Mouse (Mus musculus): ENCODE measurements around the gene Hoxb3. TPM values are rescaled to one million over a fixed set of nuclear protein-coding genes. Genes with fewer than 3 reads are reported as not detected.

The Hoxb3 gene
- total RNA-seq, 2 experiments from 2014 or later: 0.44 to 1.4 TPM

GRCm38 (mm10) chr11:96288455-96289221, 34.5 kb upstream of the Hoxb3 start:
- ATAC-seq (ENCODE audit: poor library complexity, severe bottlenecking): no peak

- no peak for ATAC-seq (ENCODE audit: poor library complexity, severe bottlenecking)
Measured at GRCm38 (mm10) chr11:96289293-96289692, 33.8 kb upstream of the Hoxb3 start.

GRCm38 (mm10) chr11:96289837-96290236, 33.3 kb upstream of the Hoxb3 start:
- no peak for ATAC-seq (ENCODE audit: poor library complexity, severe bottlenecking)

- no peak for ATAC-seq (ENCODE audit: poor library complexity, severe bottlenecking)
Measured at GRCm38 (mm10) chr11:96290705-96291355, 32.3 kb upstream of the Hoxb3 start.

- ATAC-seq (ENCODE audit: poor library complexity, severe bottlenecking): no peak
Measured at GRCm38 (mm10) chr11:96291681-96292564, 31.2 kb upstream of the Hoxb3 start, which contains the start of gene Hoxb6. Gene Hoxb6, plus strand, starts transcription at chr11:96292476.

- no peak for ATAC-seq (ENCODE audit: poor library complexity, severe bottlenecking)
Measured at GRCm38 (mm10) chr11:96292565-96293301, 30.4 kb upstream of the Hoxb3 start.

- no peak for ATAC-seq (ENCODE audit: poor library complexity, severe bottlenecking)
Measured at GRCm38 (mm10) chr11:96293302-96293921, 29.7 kb upstream of the Hoxb3 start.

GRCm38 (mm10) chr11:96294245-96295091, 28.7 kb upstream of the Hoxb3 start:
- peak; percentile 70 for ATAC-seq (ENCODE audit: poor library complexity, severe bottlenecking)

- peak; percentile 18; the same call in 1 of the 2 replicates for ATAC-seq (ENCODE audit: poor library complexity, severe bottlenecking)
Measured at GRCm38 (mm10) chr11:96295092-96295835, 27.9 kb upstream of the Hoxb3 start.

- no peak for ATAC-seq (ENCODE audit: poor library complexity, severe bottlenecking)
Measured at GRCm38 (mm10) chr11:96296997-96297396, 26.1 kb upstream of the Hoxb3 start.

- ATAC-seq (ENCODE audit: poor library complexity, severe bottlenecking): no peak
Measured at GRCm38 (mm10) chr11:96297428-96297827, 25.7 kb upstream of the Hoxb3 start.

GRCm38 (mm10) chr11:96297968-96298635, 25.0 kb upstream of the Hoxb3 start:
- no peak for ATAC-seq (ENCODE audit: poor library complexity, severe bottlenecking)

- no peak for ATAC-seq (ENCODE audit: poor library complexity, severe bottlenecking)
Measured at GRCm38 (mm10) chr11:96298895-96299667, 24.0 kb upstream of the Hoxb3 start.

- ATAC-seq (ENCODE audit: poor library complexity, severe bottlenecking): no peak
Measured at GRCm38 (mm10) chr11:96299781-96300180, 23.3 kb upstream of the Hoxb3 start.

GRCm38 (mm10) chr11:96300354-96301063, 22.6 kb upstream of the Hoxb3 start:
- no peak for ATAC-seq (ENCODE audit: poor library complexity, severe bottlenecking)

- no peak for ATAC-seq (ENCODE audit: poor library complexity, severe bottlenecking)
Measured at GRCm38 (mm10) chr11:96301064-96301431, 22.1 kb upstream of the Hoxb3 start.

- no peak for ATAC-seq (ENCODE audit: poor library complexity, severe bottlenecking)
Measured at GRCm38 (mm10) chr11:96301837-96302236, 21.3 kb upstream of the Hoxb3 start.

Data from megakaryocyte, adult 5-6 weeks (primary cell).